Mouse (Mus musculus): ENCODE data around the gene Slc25a27.

- no peak for TF ChIP-seq CTCF (IDR thresholded peaks at IDR 0.05; ENCODE audit: low read depth, low read length)
- no peak for TF ChIP-seq EP300 (IDR thresholded peaks at IDR 0.05; ENCODE audit: insufficient read depth, low read depth, low read length)
Measured at GRCm38 (mm10) chr17:43637146-43637545, 29.9 kb downstream of the Slc25a27 start.

All from ES-Bruce4 (cell line).